Mouse (Mus musculus) hindbrain, embryonic 16.5 days (tissue): Measurements from ENCODE around the gene Relch. TPM values are rescaled to one million over a fixed set of nuclear protein-coding genes. Genes with fewer than 3 reads are reported as not detected.
A peak's percentile ranks its signal among the peaks of the same experiment; 100 is the strongest.

Experiments
- ATAC-seq: fragments of 200-750 bp; cut with Nextera tagmentation; 2 replicates; pipeline ENCODE4 v1.8.0; 2017; ENCODE audit warnings: moderate TSS enrichment, moderate library complexity
- H3K27ac ChIP-seq: fragments of 300-500 bp; sonication (generic); 2 replicates; pipeline ENCODE4 v1.5.1; 2014; ENCODE audit warnings: low read depth, mild to moderate bottlenecking, control low read depth, low read length, moderate library complexity
- H3K27me3 ChIP-seq: fragments of 300-500 bp; sonication (generic); replicated peaks from 2 replicates; pipeline ENCODE4 v1.6.1; 2014; ENCODE audit warnings: low read length; ENCODE audit not compliant: control insufficient read depth, insufficient read depth
- H3K36me3 ChIP-seq: fragments of 300-500 bp; sonication (generic); 2 replicates; pipeline ENCODE4 v1.6.1; 2014; ENCODE audit warnings: mild to moderate bottlenecking, low read length, moderate library complexity, mixed read lengths; ENCODE audit not compliant: control insufficient read depth, insufficient read depth
- H3K4me1 ChIP-seq: fragments of 300-500 bp; sonication (generic); 2 replicates; pipeline ENCODE4 v1.6.1; 2014; ENCODE audit warnings: low read depth, low read length; ENCODE audit not compliant: control insufficient read depth, insufficient read depth
- H3K4me2 ChIP-seq: fragments of 300-500 bp; sonication (generic); 2 replicates; pipeline ENCODE4 v1.6.1; 2014; ENCODE audit warnings: mild to moderate bottlenecking, low read length, control low read depth, moderate library complexity
- H3K4me3 ChIP-seq: fragments of 300-500 bp; sonication (generic); 2 replicates; pipeline ENCODE4 v1.5.1; 2014; ENCODE audit warnings: mild to moderate bottlenecking, low read length, control low read depth, moderate library complexity
- H3K9ac ChIP-seq: fragments of 300-500 bp; sonication (generic); 2 replicates; pipeline ENCODE4 v1.6.1; 2014; ENCODE audit warnings: low read depth, mild to moderate bottlenecking, control low read depth, low read length, moderate library complexity
- H3K9me3 ChIP-seq: fragments of 300-500 bp; sonication (generic); 2 replicates; pipeline ENCODE4 v1.6.1; 2014; ENCODE audit warnings: mild to moderate bottlenecking, low read length, moderate library complexity; ENCODE audit not compliant: control insufficient read depth
- WGBS: fragments of 180-500 bp; shearing (Covaris S2); extraction: QIAGEN DNeasy Blood & Tissue Kit; methylation state at CpG from one replicate; pipeline ENCODE4 v1.1.7; 2014; 5-methylcytosine and 5-hydroxymethylcytosine counted together
- polyA plus RNA-seq: library from polyadenylated mRNA; unstranded; fragments of >200 nt; fragmentation: Nextera tagmentation; extraction: Ambion mirVana; gene quantifications from 2 replicates; pipeline ENCODE4 v1.2.1, GENCODE M21; 2015

Relch gene
- polyA plus RNA-seq, 1 experiment from 2014 or later = 33.9 TPM

DNA sequence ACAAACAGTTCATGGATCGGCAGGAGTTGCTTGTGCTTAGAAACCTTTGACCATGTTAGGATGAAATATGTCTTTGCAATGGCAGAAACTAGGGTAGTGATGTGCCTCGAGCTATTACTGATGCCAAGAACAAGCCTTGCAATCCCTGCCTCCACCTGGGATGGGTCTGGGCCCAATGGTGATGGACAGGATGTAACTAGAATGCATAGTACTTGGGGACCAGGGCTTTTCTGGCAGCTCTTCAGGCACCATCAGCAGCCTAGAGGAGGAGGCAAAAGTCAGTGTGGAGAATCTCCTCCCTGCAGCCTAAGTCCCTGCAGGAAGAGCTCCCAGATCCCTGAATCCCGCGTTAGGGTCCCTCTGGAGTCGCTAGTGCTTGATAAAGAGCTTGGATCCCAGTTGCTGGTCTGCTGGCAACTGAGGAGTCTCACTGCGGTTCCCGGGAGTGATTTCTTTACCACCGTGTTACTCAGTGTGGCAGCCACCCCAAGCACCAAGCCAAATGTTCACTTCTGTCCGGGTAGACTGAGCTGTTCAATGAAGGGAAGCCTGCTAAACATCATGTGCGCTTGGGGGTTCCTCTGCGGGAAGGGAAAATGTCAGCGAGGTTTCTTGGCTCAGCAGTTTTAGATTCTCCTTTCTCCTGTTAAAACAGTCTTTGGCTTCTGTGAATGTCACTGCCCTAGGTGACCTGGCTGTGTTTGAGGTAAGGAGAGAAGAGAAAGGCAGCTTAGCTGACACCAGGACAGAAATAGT is 117.9 kb downstream of the Relch start:
- Histone ChIP-seq H3K9me3 (no peaks in the 10 kb centered on the region), H3K27me3 (peaks cover 4% of the 10 kb centered on the region; the same call in 1 of the 2 replicates), H3K36me3 (no peaks in the 10 kb centered on the region), H3K4me2 (peak overlapping the region; percentile 92), H3K4me3 (peak overlapping the region; percentile 68), H3K4me1 (peaks cover 5% of the 10 kb centered on the region; the same call in 1 of the 2 replicates), H3K27ac (no peak overlapping the region), H3K9ac (no peak overlapping the region)
- 45% methylated on average over 12 of the region's 12 CpGs for WGBS
- no peak; the same call in 1 of the 2 replicates for ATAC-seq

DNA sequence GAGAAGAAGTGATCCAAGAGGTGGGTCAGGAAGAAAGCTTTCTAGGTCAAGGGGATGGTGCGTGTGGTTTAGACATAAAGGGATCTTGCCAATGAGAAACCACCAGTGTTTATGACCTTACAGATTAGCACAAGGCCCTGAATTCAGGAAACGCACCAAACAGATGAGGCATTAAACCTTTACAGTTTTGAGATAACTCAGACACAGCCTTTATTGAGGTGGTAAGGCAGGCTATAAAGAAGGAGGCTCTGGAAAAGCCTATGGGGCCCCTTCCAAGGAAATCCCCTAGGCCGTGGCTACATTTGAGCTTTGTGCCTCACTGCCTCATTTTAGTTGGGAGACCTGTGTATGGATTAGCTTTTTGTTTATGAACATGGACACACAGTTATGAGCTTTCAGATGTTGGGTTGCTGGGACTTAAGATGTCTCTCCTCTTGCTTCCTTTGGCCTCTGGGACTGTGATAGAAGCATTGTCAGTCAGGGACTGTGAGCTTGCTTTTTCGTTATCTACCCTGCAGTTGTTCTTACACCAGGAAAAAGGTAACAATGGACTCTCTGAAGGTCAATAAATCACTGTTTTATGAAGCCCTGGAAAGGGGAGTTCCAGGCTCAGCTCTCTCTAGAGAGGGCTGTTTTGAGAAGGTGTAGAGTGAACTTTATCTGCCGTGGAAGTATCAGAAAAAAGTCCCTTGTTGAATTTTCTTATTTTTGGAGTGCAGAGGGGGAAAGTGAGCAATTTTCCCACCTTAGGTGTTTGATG is 120.8 kb downstream of the Relch start:
- Histone ChIP-seq H3K27me3 (0 out of 2 replicates have a peak, but pooled peaks cover 4% of the 10 kb centered on the region), H3K4me2 (no peak overlapping the region), H3K9ac (no peak overlapping the region), H3K4me3 (no peak overlapping the region), H3K27ac (no peak overlapping the region), H3K4me1 (peaks cover 5% of the 10 kb centered on the region; the same call in 1 of the 2 replicates), H3K9me3 (no peaks in the 10 kb centered on the region), H3K36me3 (no peaks in the 10 kb centered on the region)
- 73% methylated on average over 5 of the region's 5 CpGs for WGBS
- no peak for ATAC-seq

DNA sequence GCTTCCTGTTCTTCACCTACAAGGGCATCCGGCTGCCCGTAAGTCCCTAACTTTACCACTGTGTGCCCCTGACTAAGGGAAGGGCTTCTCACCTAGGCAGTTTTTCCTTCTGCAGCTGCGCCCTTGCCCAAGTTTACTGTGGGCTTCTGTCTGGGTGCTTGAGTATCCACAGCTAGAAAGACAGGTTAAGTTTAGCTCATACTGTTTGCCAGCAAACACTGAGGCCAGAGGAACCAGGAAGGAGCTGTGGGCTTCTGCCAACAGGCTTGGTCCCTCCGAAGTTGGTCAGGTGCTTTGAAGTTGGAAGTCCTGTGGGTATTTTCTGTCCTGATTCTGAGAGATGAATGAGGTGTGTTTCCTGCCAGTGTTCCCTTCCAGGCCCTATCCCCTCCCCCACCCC is 121.5 kb downstream of the Relch start:
- no peak for ATAC-seq
- H3K36me3 ChIP-seq = no peaks in the 10 kb centered on the region
- H3K4me1 ChIP-seq = peaks cover 3% of the 10 kb centered on the region; the same call in 1 of the 2 replicates
- no peak overlapping the region for H3K4me2 ChIP-seq
- H3K4me3 ChIP-seq = no peak overlapping the region
- no peak overlapping the region for H3K27ac ChIP-seq
- no peaks in the 10 kb centered on the region for H3K9me3 ChIP-seq
- H3K9ac ChIP-seq = no peak overlapping the region
- 0 out of 2 replicates have a peak, but pooled peaks cover 4% of the 10 kb centered on the region for H3K27me3 ChIP-seq
- 90% methylated on average over 4 of the region's 4 CpGs for WGBS

DNA sequence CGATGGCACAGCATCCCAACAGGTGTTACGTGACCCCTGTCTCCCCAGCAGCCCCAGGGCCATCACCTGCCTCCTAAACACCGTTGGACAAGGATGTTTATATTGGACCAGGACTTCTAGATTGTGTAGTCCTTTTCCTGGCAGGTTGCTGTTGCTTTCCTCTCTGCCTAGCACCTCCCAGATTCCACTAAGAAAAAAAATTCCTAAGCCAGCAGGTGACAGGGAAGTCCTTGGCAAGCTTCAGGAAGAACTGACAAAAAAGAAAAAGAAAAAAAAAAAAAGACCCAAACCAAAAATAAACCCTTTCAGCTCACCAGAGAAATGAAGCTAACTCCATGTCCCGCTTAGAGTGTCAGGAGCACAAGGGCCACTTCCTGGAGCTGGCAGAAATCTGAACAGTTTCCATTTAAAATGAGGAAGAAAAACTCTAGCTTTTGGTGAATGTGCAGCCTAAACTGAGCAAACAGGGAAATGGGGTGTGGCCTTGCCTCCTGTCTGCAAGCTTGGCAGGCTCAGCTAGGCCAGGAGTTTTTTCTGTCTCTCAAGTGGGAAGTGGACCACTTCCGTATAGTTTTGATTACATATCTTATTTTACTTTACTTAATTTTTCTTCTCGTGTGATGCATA is 123.2 kb downstream of the Relch start:
- no peak for ATAC-seq
- Histone ChIP-seq H3K4me3 (no peak overlapping the region), H3K9ac (no peak overlapping the region), H3K4me2 (no peak overlapping the region), H3K36me3 (no peaks in the 10 kb centered on the region), H3K4me1 (no peaks in the 10 kb centered on the region), H3K27ac (no peak overlapping the region), H3K27me3 (0 out of 2 replicates have a peak, but pooled peaks cover 4% of the 10 kb centered on the region), H3K9me3 (no peaks in the 10 kb centered on the region)
- 84% methylated on average over 6 of the region's 6 CpGs for WGBS

DNA sequence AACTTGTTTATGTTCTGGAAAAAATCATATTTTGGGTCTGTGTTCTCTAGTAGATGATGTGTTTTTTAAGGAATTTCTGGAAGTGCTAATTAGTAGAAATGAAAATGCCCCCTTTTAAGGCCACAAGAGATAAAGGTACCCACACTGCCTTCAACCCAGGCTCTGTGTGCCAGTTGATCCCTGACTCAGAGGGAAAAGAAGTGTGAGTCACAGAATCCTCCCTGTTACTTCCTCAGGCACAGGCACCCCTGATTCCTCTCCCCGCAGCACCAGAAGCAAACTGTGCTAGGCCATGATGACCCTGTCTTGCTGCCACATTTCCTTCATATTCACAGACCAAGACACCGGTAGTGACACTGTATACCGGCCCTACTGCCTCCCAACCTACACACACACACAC is 126.4 kb downstream of the Relch start:
- WGBS = 93% methylated on average over 3 of the region's 3 CpGs
- no peak overlapping the region for H3K4me3 ChIP-seq
- no peak for ATAC-seq
- H3K27ac ChIP-seq = no peak overlapping the region
- H3K4me2 ChIP-seq = no peak overlapping the region
- no peaks in the 10 kb centered on the region for H3K27me3 ChIP-seq
- no peaks in the 10 kb centered on the region for H3K36me3 ChIP-seq
- H3K9ac ChIP-seq = no peak overlapping the region
- H3K4me1 ChIP-seq = no peaks in the 10 kb centered on the region
- no peaks in the 10 kb centered on the region for H3K9me3 ChIP-seq

DNA sequence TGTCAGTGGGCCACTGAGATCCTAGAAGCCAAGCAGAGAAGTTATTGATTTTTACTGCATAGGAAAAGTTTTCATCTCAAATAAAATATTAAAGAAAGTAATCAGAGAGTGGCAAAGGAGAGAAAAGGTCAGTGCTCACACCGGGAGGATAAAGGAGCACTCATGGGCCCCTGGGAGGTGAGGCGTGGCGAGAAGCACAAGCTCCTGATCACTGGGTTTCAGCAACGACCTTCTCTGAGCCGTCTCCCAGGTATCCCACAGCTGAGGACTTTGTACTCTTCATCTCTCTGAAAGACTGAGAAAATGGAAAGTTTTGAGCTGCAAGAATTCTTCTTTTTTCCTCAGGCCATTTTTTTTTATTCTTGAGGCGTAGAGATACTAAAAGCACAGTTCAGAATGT is 131.0 kb downstream of the Relch start:
- H3K9ac ChIP-seq = no peak overlapping the region
- 83% methylated on average over 6 of the region's 6 CpGs for WGBS

DNA sequence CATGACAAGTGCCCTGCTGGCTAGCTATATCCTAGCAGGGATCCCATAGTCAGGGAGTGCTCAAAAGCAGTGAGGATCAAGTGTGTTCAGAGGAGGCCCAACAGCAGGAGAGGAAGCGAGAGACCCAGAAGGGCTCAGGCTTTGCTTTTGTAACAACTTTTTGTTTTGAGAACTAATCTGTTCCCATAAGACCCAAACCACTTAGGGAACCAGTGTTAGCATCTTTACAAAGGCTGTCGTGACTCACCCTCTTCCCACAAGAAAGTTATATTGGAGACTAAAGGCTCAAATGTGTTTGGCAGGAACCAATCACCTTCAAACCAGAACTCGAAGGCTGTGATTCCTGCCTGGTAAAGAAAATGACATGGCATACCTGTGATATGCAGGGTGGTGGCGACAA is 132.0 kb downstream of the Relch start:
- H3K4me3 ChIP-seq = no peak overlapping the region
- H3K9me3 ChIP-seq = no peaks in the 10 kb centered on the region
- H3K9ac ChIP-seq = no peak overlapping the region
- H3K4me1 ChIP-seq = no peaks in the 10 kb centered on the region
- no peak overlapping the region for H3K4me2 ChIP-seq
- ATAC-seq = no peak
- 88% methylated on average over 4 of the region's 4 CpGs for WGBS
- no peaks in the 10 kb centered on the region for H3K36me3 ChIP-seq
- no peaks in the 10 kb centered on the region for H3K27me3 ChIP-seq
- H3K27ac ChIP-seq = no peak overlapping the region

More for the DNA sequence above, 131.0 kb downstream of the Relch start:
- H3K4me2 ChIP-seq = no peak overlapping the region
- no peak for ATAC-seq
- no peaks in the 10 kb centered on the region for H3K27me3 ChIP-seq
- H3K36me3 ChIP-seq = no peaks in the 10 kb centered on the region
- no peaks in the 10 kb centered on the region for H3K9me3 ChIP-seq
- H3K4me3 ChIP-seq = no peak overlapping the region
- H3K4me1 ChIP-seq = no peaks in the 10 kb centered on the region
- H3K27ac ChIP-seq = no peak overlapping the region

DNA sequence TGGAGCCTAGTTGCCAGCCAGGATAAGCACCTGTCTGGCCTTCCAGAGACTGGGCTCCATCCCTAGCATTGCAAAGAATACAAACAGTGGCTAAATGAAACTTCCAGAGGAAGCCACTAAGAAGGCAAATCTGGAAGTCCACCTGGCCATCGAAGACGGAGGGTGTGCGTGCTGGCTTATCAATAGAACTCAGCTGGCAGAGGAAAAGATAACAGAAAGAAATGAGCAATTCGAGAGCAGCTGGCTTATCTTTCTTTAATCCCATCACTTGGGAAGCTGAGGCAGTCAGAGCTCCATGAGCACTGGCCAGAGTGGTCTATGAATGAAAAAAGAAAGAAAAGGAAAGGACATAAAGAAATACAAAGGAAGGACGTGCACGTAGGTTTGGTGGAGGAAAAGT is 136.9 kb downstream of the Relch start:
- no peak overlapping the region for H3K27ac ChIP-seq
- no peak for ATAC-seq
- H3K4me3 ChIP-seq = no peak overlapping the region
- 91% methylated on average over 6 of the region's 6 CpGs for WGBS
- no peak overlapping the region for H3K4me2 ChIP-seq
- H3K36me3 ChIP-seq = no peaks in the 10 kb centered on the region
- H3K4me1 ChIP-seq = no peaks in the 10 kb centered on the region
- no peaks in the 10 kb centered on the region for H3K27me3 ChIP-seq
- H3K9me3 ChIP-seq = no peaks in the 10 kb centered on the region
- no peak overlapping the region for H3K9ac ChIP-seq

DNA sequence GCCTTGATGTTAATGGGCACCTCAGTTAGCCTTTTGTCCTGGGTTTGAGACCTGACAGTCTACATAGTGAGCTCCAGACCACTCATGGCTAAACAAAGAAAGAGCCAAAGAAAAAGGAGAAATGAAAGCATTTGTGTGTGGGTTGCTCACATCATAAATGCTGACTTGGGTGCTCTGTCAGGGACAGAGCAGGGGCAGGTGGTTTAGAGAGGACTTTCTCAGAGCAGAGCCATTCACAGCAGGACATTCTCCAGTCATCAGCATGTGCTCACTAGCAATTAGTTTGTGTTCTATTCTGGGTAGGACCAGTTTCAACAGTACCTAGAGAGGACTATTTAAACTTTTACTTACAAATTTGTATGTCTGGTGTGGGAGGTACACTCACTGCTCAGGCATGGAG is 137.6 kb downstream of the Relch start:
- Histone ChIP-seq H3K4me2 (no peak overlapping the region), H3K36me3 (no peaks in the 10 kb centered on the region), H3K27ac (no peak overlapping the region), H3K4me3 (no peak overlapping the region), H3K27me3 (no peaks in the 10 kb centered on the region), H3K9ac (no peak overlapping the region), H3K4me1 (no peaks in the 10 kb centered on the region), H3K9me3 (no peaks in the 10 kb centered on the region)
- ATAC-seq = no peak
